Mouse (Mus musculus) neutrophil, adult 5-6 weeks (primary cell): ENCODE results near the gene Nr5a2. TPM values are rescaled to one million over a fixed set of nuclear protein-coding genes. Genes with fewer than 3 reads are reported as not detected.
"Not testable (repeated sequence)": the region's sequence is repeated elsewhere in the genome, so short reads cannot be mapped to it uniquely, and the experiment has no call there.

ENCODE experiments used
- ATAC-seq: fragments of 151-379, 151-347 bp; 2 replicates; pipeline ENCODE4 v1.8.0; 2017; ENCODE audit warnings: mild to moderate bottlenecking, moderate TSS enrichment; ENCODE audit not compliant: insufficient number of reproducible peaks, poor library complexity, low FRiP score, severe bottlenecking; ENCODE audit errors: extremely low read depth
- total RNA-seq: library from RNA; stranded (forward); fragments of 200-1000 nt; gene quantifications from 2 replicates; pipeline ENCODE4 v1.2.3, GENCODE M21; 2017

The Nr5a2 gene
- total RNA-seq, 1 experiment from 2014 or later, result not detected

DNA sequence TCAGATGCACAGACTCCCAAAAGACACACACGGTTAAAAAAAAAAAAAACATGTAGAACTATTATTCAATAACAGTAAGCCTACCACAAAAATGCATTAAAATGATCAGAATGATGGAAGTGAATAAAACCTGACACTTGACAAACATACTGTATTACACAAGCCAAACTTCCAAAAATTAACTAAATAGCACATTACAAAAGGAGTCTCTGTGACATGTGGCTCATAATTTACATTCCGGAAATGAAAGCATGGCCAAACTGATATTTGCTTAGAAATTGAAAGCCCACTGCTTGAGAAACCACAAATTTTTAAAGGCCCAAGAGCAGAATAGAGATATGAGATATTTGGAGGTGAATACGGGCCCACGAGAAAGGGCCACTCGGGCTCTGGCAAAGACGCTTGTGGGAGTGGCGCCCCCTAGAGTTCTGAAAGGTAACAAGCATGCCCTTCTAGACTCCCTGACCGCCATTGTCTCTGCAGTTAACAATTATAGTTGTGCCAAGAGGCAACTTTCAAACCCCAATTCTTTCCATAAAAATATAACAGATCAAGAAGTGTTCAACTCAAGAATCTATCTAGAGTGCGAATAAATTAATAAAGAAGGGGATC lies 93.7 kb downstream of the Nr5a2 start:
- no peak for ATAC-seq

DNA sequence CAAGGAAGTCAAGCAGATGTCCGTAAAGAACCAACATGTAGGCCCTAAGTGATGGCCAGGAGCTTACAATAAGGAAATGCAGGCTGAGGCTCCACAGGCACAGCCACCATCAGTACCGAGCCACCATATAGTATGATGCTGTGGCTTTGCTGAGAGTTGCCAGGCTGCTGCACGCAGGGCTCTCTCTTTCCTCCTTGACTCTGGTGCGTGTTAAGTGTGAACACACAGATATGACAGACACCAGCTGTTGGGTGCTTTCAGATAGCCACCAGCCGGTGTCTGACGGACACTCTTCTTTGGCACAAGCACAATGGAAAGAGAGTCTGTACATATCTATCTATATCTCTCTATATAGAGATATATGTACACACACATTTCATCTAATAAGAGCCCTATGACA lies 97.0 kb downstream of the Nr5a2 start:
- ATAC-seq, result no peak

DNA sequence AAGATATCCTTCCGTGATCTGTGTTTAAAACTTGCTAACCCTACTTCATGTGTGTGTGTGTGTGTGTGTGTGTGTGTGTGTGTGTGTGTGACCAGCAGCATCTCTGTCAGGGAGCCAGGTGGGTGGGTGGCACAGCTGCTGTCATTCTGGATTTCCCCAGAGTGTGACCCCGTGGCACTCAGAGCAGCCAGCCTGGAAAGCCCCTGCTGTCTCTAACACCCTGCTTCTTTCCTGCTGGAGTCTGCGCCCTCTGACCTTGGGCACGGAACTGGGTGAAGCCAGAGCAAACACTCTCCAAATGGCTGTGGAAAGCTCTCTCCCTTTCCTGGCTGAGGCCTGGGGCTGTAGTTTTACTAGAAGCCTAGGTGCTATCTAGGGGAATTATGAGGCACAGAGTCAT lies 100.8 kb downstream of the Nr5a2 start:
- no peak for ATAC-seq

DNA sequence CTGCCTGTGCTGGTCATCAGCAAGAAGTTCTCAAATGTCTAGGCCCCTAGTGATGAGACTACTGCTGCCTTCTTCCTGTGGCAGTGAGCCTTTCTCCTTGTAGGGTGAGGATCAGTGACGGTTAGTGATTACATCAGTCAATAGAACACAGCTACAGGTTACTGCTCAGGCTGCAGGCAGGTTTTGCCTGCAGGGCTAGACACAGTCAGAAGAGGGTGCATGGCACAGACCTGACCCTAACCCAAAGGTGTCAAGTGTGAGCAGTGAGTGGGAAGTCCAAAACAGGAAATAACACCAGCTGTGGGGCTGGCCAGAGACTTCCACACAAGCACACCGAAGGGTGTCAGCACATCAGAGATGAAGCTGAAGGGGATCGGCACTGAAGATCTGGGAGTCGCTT lies 101.5 kb downstream of the Nr5a2 start:
- 0 out of 2 replicates have a peak, but pooled peaks have one; percentile 23 for ATAC-seq

DNA sequence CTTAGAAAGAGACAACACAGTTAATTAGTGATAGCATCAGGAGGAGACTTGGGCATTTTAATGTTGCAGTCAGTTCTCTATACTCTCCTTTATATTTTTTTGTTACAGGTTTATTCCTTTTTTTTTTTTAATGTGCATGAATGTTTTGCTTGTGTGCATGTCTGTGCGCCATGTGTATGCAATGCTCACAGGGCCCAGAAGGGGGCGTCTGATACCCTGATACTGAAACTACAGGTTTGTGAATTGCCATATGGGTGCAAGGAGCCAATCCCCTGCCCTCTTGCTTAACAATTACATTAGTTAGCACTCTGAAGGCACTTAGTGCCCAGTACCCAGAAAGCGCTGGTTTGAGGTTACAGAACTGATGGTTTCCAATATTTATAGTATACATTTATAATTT lies 104.1 kb downstream of the Nr5a2 start:
- ATAC-seq, result no peak

DNA sequence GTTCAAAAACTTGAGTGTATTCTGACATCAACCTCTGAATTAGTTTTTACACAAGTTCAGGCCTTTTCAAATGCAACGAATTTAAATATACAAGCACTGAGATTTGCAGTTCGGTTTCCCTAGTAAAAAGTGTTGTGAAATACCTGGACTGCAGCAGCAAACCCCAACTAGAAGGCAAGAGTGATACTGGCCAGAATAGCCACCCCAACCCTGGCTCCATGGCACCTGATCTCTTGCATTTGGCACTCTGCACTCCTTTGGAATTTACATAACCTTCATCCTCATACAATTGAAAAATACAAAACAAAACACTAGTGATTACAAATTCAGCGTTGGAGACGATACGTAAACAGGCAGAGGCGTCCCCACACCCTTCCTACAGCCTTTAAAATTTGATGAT lies 111.5 kb downstream of the Nr5a2 start:
- ATAC-seq, result no peak

DNA sequence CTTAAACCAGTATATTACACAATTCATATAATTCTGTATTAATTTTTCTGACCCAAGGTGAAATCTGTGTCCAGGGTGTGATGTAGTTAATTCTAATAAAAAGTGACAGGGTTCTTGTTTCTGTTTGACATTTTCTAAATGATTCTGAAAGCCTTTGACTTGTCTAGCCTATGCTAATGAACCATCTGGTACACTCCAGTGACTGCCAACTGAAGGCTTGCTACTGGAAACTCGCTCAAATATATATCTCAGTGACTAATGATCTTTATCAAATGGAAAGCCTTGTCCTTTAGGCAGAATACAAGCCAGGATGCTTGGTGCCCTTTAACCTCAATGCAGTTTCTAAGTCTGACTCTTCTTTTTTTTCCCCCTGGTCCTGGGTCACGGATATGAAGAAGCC lies 114.2 kb downstream of the Nr5a2 start:
- ATAC-seq, result no peak

DNA sequence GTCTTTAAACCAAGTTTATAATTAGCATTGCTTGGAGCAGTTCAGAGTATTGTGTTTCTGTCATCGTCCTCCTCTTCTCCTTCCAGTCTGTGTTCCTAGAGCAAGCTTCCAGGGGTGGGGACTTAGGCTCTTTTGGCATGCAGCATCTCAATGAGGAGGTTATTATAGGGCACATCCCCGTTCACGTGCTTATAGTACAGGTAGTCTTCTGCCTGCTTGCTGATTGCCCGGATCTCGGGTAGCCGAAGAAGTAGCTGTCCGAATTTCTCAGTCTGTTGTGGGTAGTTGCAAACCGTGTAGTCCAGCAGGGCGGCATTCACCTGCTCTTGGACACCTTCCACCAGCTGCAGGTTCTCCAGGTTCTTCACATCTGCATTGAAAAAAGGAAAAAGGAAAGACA lies 114.9 kb downstream of the Nr5a2 start:
- ATAC-seq, result no peak

DNA sequence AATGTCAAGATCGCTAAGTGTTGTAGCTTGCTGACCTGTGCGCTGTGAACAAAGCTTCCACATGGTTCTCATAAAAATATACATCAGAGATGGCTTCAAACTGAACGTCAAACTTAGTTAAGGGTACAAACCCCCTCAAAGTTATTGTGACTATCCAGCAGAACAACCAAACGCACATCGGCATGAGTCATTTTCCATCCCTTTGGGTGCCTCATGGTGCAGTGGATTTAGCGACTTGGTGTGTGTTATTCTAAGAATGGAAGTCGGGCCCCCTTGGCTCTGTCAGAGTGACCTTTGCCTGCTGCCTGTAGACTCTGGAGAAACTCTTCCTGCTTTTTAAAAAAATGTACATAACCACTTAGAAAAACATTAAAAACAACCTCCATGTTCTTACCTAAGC lies 119.7 kb downstream of the Nr5a2 start:
- no peak for ATAC-seq

DNA sequence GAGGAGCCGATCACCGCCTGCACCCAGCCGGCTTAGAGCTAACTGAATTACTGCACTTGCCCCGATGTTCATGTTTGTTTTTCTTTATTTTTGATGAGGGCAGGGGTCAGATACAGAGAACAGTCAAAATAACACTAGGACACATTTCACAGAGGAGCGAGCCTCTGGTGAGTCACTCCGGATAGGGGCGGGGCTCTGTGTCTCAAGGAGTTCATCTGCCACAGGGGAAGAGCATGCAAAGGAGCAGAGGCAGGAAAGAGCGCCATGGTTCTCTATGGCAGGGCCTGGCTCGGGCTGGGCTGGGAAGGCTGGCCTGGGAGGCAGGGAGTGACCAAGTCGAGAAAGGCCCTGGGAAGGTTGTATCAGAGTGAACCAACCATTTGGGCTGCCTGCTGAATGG lies 121.0 kb downstream of the Nr5a2 start:
- no peak for ATAC-seq

DNA sequence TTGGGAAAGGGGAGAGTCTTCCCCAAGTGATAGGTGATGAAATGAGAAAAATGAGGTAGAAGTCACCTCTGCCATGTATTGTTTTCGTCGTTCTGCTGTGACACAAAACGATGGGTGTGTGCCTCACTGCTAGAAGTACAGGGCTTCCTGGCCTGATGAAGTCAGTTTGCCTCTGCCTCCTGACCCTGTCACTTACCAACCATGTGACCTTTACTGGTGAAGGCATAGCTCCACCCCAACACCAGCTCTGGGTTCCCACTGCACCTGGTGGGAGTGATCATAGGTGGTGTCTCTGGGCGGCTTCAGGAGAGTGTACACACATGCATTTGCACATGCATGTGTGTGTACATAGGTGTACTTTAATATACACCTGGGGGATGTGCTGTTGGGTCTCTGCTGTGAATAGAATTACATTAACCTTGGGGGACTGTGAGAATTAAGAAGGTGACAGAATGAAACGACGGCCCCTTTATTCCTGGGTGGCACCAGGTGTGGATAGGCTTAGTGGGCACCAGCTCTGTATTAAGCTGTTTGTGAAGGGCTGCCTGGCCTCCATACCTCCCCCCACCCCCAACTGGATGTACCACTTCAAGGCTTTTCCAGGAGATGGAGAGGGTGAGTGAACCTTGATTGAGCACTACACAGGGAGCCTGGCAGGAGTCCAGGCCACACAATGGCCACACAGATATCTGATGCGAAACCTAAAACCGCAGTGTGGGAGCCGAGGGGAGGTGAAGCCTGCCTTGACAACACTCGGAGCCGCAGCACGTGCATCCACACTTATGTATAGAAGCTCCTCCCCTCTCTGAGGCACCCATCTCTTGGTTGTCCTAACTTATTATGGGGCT lies 127.7 kb downstream of the Nr5a2 start:
- ATAC-seq, result no peak

DNA sequence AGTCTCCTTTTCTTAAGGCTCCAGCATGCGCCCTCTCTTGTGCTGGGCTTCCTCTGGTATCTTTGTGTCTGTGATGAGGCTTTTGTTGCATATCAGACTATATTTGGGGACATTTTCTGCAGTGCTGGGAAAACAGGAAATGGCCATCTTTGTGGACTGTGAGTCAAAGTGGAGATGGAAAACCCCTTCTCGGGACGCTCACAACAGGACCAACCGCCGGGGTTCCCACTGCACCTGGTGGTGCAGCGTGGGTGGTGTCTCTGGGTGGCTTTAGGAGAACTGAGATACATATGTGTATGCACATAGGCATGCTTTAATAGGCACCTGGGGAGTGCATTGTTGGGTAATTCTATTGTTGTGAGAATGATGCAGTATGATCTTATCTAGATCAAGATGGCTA lies 129.3 kb downstream of the Nr5a2 start:
- no peak for ATAC-seq

DNA sequence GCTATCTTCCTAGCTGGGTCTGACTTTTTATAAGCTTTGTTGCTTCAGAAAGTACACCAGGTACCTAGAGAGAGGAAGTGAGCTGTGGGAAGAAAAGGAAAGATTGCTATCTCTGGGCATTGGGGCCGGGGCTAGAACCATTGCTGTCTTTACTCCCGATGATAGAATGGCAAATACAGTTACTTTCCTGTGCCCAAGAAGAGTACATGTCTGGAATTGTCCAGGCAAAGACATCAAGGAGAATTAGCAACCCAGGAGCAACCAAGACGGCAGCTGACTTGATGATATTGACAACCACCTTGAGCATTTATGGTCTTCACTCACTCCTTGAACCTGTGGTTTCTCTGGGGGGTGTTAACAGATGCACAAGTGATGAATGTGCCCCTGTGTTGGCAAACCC lies 130.3 kb downstream of the Nr5a2 start:
- no peak for ATAC-seq

DNA sequence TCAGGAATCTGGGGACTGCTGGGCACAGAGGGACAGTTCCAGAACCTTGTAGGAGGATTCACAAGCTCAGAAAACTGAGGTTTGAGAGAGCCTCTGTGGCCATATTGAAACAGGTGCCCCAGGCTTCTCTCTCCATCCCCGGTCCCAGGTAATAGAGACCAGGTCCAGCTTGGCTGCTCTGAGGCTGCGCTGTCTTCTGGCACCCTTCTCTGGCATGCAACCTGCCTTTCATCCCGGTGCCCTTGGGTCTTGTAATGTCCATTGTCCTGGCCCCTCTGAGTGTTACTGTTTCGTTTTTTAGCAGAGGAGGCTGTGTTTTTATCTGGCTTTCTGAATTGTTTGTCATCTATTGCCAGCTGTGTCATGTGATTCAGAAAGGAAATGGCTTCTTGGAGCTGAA lies 136.4 kb downstream of the Nr5a2 start:
- ATAC-seq, result no peak

DNA sequence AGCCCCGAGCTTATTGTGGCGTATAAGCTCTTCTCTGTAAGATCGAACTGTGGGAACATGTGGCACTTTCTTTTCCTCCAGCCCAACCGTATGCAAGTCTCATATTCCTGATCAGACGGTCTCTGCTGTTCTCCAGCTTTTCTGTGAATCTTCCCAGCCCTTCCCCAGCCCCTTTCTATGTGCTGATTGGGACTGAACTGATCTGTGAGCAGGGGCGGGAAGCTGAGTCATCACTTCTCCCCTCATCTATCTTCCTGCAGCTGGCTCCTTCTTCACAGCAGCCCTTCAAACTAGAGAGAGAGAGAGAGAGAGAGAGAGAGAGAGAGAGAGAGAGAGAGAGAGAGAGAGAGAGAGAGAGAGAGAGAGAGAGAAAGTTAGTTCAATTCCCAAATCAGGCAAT lies 159.6 kb downstream of the Nr5a2 start:
- ATAC-seq, result no peak

DNA sequence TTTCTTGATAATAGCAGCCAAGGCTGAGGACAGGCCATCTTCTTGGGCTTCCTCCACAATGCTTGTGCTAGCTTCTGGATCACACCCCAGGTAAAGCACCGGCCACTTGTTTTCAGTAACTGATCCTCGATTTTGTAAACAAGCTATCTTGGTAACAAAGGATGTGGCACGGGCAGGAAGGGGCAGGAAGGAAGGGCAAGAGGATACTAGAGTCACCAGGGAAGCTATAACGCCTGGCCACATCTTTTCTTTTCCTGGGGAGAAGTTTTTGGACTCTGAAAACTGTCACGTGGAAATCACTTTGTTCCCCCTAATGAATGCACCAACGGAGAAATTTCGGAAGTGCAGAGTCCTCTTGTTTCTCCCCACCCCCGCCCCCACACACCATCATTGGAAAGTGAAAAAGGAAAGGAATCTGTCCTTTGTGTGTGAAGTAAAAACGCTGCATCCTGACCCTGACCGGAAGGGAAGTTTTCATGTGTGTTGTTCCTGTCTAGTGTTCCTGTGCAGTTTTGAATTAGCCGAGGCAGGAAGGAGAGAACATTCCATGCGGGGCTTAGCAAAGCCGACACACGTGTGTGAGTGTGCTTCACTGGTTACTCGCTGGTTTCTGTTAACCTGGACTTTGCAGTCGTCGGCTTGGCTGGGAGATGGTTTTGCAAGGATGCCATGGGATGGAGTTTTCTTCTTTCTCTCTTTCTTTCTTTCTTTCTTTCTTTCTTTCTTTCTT lies 163.7 kb downstream of the Nr5a2 start:
- no peak for ATAC-seq

DNA sequence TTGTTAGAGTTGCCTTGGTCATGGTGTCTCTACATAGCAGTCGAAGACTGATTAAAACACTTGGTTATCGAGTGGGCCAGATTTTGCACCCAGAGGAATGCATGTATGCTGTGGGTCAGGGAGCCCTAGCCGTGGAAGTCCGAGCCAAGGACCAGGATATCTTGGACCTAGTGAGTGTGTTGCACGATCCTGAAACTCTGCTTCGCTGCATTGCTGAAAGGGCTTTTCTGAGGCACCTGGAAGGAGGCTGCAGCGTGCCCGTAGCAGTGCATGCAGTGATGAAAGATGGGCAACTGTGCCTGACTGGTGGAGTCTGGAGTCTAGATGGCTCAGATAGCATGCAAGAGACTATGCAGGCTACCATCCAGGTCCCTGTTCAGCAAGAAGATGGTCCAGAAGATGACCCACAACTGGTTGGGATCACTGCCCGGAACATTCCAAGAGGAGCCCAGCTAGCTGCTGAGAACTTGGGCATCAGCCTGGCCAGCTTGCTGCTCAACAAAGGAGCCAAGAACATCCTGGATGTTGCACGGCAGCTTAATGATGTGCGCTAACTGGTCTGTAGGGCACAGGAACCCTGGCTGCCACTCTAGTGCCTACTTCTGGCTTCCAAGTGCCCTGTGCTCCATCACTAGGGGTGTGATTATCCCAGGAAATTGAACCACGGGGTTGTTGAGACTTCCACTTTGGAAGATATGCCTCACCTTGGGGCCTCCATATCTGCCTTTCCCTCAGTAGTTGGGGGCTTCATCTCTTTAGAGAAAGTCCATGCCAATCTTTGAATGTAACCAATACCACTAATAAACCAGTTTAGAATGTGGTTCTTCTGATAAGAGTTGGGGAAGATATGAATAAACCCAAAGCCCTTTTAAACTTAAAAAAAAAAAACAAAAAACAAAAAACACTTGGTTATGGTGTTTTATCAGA lies 167.0 kb downstream of the Nr5a2 start:
- not testable (repeated sequence) for ATAC-seq
